Mouse (Mus musculus): ENCODE measurements around the gene Rnf26. TPM values are rescaled to one million over a fixed set of nuclear protein-coding genes. Genes with fewer than 3 reads are reported as not detected.

The Rnf26 gene
- total RNA-seq, 1 experiment = 19.9 TPM

DNA sequence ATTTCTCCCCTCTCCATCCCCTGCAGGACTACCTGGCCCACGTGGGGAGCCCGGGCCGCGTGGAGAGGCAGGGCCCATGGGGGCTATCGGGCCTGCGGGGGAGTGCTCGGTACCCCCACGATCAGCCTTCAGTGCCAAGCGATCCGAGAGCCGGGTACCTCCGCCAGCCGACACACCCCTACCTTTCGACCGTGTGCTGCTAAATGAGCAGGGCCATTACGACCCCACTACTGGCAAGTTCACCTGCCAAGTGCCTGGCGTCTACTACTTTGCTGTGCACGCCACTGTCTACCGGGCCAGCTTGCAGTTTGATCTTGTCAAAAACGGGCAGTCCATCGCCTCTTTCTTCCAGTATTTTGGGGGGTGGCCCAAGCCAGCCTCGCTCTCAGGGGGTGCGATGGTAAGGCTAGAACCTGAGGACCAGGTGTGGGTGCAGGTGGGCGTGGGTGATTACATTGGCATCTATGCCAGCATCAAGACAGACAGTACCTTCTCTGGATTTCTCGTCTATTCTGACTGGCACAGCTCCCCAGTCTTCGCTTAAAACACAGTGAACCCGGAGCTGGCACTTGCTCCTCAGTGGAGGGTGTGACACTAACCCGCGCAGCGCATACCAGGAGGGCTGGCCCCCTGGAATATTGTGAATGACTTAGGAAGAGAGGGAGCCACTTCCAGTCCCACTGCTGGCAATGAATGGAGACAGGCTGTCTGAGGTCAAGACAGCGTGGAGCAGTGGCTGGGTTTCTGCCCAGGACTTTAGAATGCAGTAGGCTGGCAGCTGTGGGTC lies 4.9 kb downstream of the Rnf26 start:
- Histone ChIP-seq H3K27ac (ENCODE audit: insufficient read depth, low read depth, low read length, poor library complexity, severe bottlenecking) (no peak overlapping the region), H3K4me1 (ENCODE audit: control insufficient read depth in 2 of 2, insufficient read depth in 2 of 2, low read length in 2 of 2, poor library complexity in 1 of 2) (peaks cover 0 to 19% of the 10 kb centered on the region in 2 experiments; a peak in 2 of 4 replicates), H3K9ac (ENCODE audit: insufficient read depth, low read depth, low read length, poor library complexity, severe bottlenecking) (peak overlapping the region; percentile 68; the same call in 1 of the 2 replicates), H3K4me3 (ENCODE audit: insufficient read depth in 1 of 2, low read depth in 1 of 2, low read length in 2 of 2, poor library complexity in 1 of 2, severe bottlenecking in 1 of 2) (peak overlapping the region; percentile 5 to 66; a peak in 3 of 4 replicates), H3K9me3 (ENCODE audit: control insufficient read depth, insufficient read depth, low read depth, low read length) (no peaks in the 10 kb centered on the region), H3K36me3 (ENCODE audit: control insufficient read depth, insufficient read depth, low read length, poor library complexity, severe bottlenecking) (peaks cover 17% of the 10 kb centered on the region; the same call in 1 of the 2 replicates)
- in situ Hi-C loops (cut with MboI; ENCODE audit: low sequenced_read_pairs in 2 of 2, unreplicated experiment in 2 of 2) = no loop called here
- DNase-seq (ENCODE audit: low read depth, low spot score) = no peak
- no peak for TF ChIP-seq MAFK (IDR thresholded peaks at IDR 0.05; ENCODE audit: insufficient read depth, low read depth, low read length)
- no peak for TF ChIP-seq ZNF384 (IDR thresholded peaks at IDR 0.05; ENCODE audit: low read depth, low read length)
- TF ChIP-seq CHD2 (IDR thresholded peaks at IDR 0.05; ENCODE audit: low read depth, low read length) = no peak
- no peak for TF ChIP-seq ZC3H11A (IDR thresholded peaks at IDR 0.05; ENCODE audit: borderline replicate concordance, low read depth, low read length)
- TF ChIP-seq HCFC1 (IDR thresholded peaks at IDR 0.05; ENCODE audit: borderline replicate concordance, insufficient read depth, low read length) = no peak

DNA sequence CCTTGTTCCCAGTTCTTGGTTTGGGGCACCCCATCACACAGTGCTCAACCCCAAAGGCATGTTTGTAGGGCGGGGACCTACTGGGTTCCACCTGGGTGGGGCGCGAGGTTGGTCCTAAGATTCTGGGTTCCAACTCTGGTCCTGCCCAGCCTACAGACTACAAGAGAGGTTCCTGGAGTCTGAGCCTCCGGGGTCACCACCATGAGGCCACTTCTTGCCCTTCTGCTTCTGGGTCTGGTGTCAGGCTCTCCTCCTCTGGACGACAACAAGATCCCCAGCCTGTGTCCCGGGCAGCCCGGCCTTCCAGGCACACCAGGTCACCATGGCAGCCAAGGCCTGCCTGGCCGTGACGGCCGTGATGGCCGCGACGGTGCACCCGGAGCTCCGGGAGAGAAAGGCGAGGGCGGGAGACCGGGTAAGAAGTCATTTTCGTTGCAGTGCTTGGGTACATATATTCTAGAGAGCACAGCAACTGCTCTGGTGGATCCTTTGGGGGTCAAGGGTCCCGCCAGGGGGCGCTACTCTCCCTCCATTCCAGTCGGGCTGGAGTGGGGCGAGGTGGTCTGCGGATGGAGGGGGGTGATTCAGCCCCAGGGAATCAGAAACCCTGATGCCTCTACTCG lies 5.6 kb downstream of the Rnf26 start:
- no peak for DNase-seq (ENCODE audit: low read depth, low spot score)
- H3K4me3 ChIP-seq (ENCODE audit: insufficient read depth in 1 of 2, low read depth in 1 of 2, low read length in 2 of 2, poor library complexity in 1 of 2, severe bottlenecking in 1 of 2) = peak overlapping the region; percentile 5 to 66; a peak in 3 of 4 replicates
- in situ Hi-C loops (cut with MboI; ENCODE audit: low sequenced_read_pairs in 2 of 2, unreplicated experiment in 2 of 2) = no loop called here
- peaks cover 17% of the 10 kb centered on the region; the same call in 1 of the 2 replicates for H3K36me3 ChIP-seq (ENCODE audit: control insufficient read depth, insufficient read depth, low read length, poor library complexity, severe bottlenecking)
- TF ChIP-seq ZNF384 (IDR thresholded peaks at IDR 0.05; ENCODE audit: low read depth, low read length) (no peak), ZC3H11A (IDR thresholded peaks at IDR 0.05; ENCODE audit: borderline replicate concordance, low read depth, low read length) (no peak), CHD2 (IDR thresholded peaks at IDR 0.05; ENCODE audit: low read depth, low read length) (no peak), HCFC1 (IDR thresholded peaks at IDR 0.05; ENCODE audit: borderline replicate concordance, insufficient read depth, low read length) (no peak), MAFK (IDR thresholded peaks at IDR 0.05; ENCODE audit: insufficient read depth, low read depth, low read length) (no peak)
- peaks cover 0 to 19% of the 10 kb centered on the region in 2 experiments; a peak in 2 of 4 replicates for H3K4me1 ChIP-seq (ENCODE audit: control insufficient read depth in 2 of 2, insufficient read depth in 2 of 2, low read length in 2 of 2, poor library complexity in 1 of 2)
- no peak overlapping the region for H3K27ac ChIP-seq (ENCODE audit: insufficient read depth, low read depth, low read length, poor library complexity, severe bottlenecking)
- H3K9ac ChIP-seq (ENCODE audit: insufficient read depth, low read depth, low read length, poor library complexity, severe bottlenecking) = peak overlapping the region; percentile 68
- no peaks in the 10 kb centered on the region for H3K9me3 ChIP-seq (ENCODE audit: control insufficient read depth, insufficient read depth, low read depth, low read length)

DNA sequence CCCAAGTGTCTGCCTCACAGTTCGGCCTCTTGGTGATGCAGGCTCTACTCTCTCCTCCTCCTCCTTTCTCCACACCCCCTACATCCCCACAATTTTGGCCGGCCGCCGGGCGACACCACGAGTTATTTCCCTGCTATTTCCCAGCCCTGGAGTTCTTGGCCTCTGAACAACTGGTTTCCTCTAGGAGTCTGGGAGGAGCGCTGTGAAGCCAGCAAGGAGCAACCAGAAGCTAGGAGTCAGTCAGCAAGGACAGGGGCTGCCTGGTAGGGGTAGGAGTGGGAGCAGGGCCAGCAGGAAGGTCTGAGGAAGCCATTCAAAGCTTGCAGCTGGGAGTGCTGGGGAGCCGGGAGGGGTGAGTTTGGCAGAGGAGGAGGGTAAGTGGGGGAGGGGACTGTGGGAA lies 6.2 kb downstream of the Rnf26 start, which contains the start of gene C1qtnf5:
Gene C1qtnf5, plus strand, starts transcription at position 136 of the 400 bp plus-strand sequence.
- Histone ChIP-seq H3K4me1 (ENCODE audit: control insufficient read depth in 2 of 2, insufficient read depth in 2 of 2, low read length in 2 of 2, poor library complexity in 1 of 2) (peaks cover 0 to 19% of the 10 kb centered on the region in 2 experiments; a peak in 2 of 4 replicates), H3K36me3 (ENCODE audit: control insufficient read depth, insufficient read depth, low read length, poor library complexity, severe bottlenecking) (peaks cover 17% of the 10 kb centered on the region; the same call in 1 of the 2 replicates), H3K9me3 (ENCODE audit: control insufficient read depth, insufficient read depth, low read depth, low read length) (no peaks in the 10 kb centered on the region), H3K27ac (ENCODE audit: insufficient read depth, low read depth, low read length, poor library complexity, severe bottlenecking) (no peak within 1 kb of the TSS), H3K4me3 (ENCODE audit: insufficient read depth in 1 of 2, low read depth in 1 of 2, low read length in 2 of 2, poor library complexity in 1 of 2, severe bottlenecking in 1 of 2) (peak within 1 kb of the TSS; percentile 9 to 66; a peak in 3 of 4 replicates), H3K9ac (ENCODE audit: insufficient read depth, low read depth, low read length, poor library complexity, severe bottlenecking) (peak within 1 kb of the TSS; percentile 68)
- in situ Hi-C loops (cut with MboI; ENCODE audit: low sequenced_read_pairs in 2 of 2, unreplicated experiment in 2 of 2) = no loop called here
- TF ChIP-seq MAFK (IDR thresholded peaks at IDR 0.05; ENCODE audit: insufficient read depth, low read depth, low read length) (no peak), CHD2 (IDR thresholded peaks at IDR 0.05; ENCODE audit: low read depth, low read length) (no peak), HCFC1 (IDR thresholded peaks at IDR 0.05; ENCODE audit: borderline replicate concordance, insufficient read depth, low read length) (no peak), ZC3H11A (IDR thresholded peaks at IDR 0.05; ENCODE audit: borderline replicate concordance, low read depth, low read length) (no peak), ZNF384 (IDR thresholded peaks at IDR 0.05; ENCODE audit: low read depth, low read length) (no peak)
- DNase-seq (ENCODE audit: low read depth, low spot score) = no peak

DNA sequence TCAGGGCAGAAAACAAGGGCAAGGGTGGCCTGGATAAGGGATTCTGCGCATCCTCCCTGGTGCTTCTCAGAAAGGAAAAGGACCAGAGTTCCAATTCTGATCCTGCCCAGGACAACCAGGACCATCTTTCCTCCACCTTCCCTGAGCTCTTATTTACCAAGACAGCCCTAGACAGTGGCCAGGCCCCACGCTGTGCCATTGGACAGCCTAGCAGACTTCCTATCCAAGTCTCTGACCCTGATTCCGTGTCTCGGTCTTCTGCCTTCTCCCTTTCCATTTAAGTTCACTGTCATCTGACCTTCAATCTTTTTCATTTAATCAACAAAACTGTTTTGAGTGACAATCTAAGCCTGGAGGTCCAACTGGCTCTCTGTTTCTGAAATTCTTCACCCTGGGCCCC lies 6.7 kb downstream of the Rnf26 start:
- in situ Hi-C loops (cut with MboI; ENCODE audit: low sequenced_read_pairs in 2 of 2, unreplicated experiment in 2 of 2) = no loop called here
- Histone ChIP-seq H3K9ac (ENCODE audit: insufficient read depth, low read depth, low read length, poor library complexity, severe bottlenecking) (no peak overlapping the region), H3K27ac (ENCODE audit: insufficient read depth, low read depth, low read length, poor library complexity, severe bottlenecking) (no peak overlapping the region), H3K4me3 (ENCODE audit: insufficient read depth in 1 of 2, low read depth in 1 of 2, low read length in 2 of 2, poor library complexity in 1 of 2, severe bottlenecking in 1 of 2) (no peak overlapping the region), H3K9me3 (ENCODE audit: control insufficient read depth, insufficient read depth, low read depth, low read length) (no peaks in the 10 kb centered on the region), H3K36me3 (ENCODE audit: control insufficient read depth, insufficient read depth, low read length, poor library complexity, severe bottlenecking) (peaks cover 17% of the 10 kb centered on the region; the same call in 1 of the 2 replicates), H3K4me1 (ENCODE audit: control insufficient read depth in 2 of 2, insufficient read depth in 2 of 2, low read length in 2 of 2, poor library complexity in 1 of 2) (peaks cover 0 to 19% of the 10 kb centered on the region in 2 experiments; a peak in 2 of 4 replicates)
- no peak for TF ChIP-seq ZNF384 (IDR thresholded peaks at IDR 0.05; ENCODE audit: low read depth, low read length)
- no peak for TF ChIP-seq MAFK (IDR thresholded peaks at IDR 0.05; ENCODE audit: insufficient read depth, low read depth, low read length)
- TF ChIP-seq ZC3H11A (IDR thresholded peaks at IDR 0.05; ENCODE audit: borderline replicate concordance, low read depth, low read length) = no peak
- TF ChIP-seq HCFC1 (IDR thresholded peaks at IDR 0.05; ENCODE audit: borderline replicate concordance, insufficient read depth, low read length) = no peak
- no peak for TF ChIP-seq CHD2 (IDR thresholded peaks at IDR 0.05; ENCODE audit: low read depth, low read length)
- no peak for DNase-seq (ENCODE audit: low read depth, low spot score)
